Mouse (Mus musculus) liver, embryonic 11.5 days (tissue): Measurements from ENCODE around the gene Rybp. TPM values are rescaled to one million over a fixed set of nuclear protein-coding genes. Genes with fewer than 3 reads are reported as not detected.
A peak's percentile ranks its signal among the peaks of the same experiment; 100 is the strongest.

Experiments used
- ATAC-seq: fragments of 200-750 bp; cut with Nextera tagmentation; replicated peaks from 2 replicates; pipeline ENCODE4 v1.8.0; 2017; ENCODE audit warnings: moderate number of reproducible peaks, mild to moderate bottlenecking, moderate TSS enrichment, moderate library complexity; ENCODE audit not compliant: low FRiP score
- DNase-seq: peaks from one replicate; pipeline ENCODE4 v3.0.0-alpha.2; 2017; ENCODE audit warnings: low spot score
- H3K27ac ChIP-seq: fragments of 300-500 bp; sonication (generic); 2 replicates; pipeline ENCODE4 v1.5.1; 2014; ENCODE audit warnings: mild to moderate bottlenecking, low read depth, low read length, control low read depth
- H3K27me3 ChIP-seq: fragments of 300-500 bp; sonication (generic); replicated peaks from 2 replicates; pipeline ENCODE4 v1.6.1; 2014; ENCODE audit warnings: low read length, mixed read lengths; ENCODE audit not compliant: control insufficient read depth, insufficient read depth
- H3K36me3 ChIP-seq: fragments of 300-500 bp; sonication (generic); 2 replicates; pipeline ENCODE4 v1.6.1; 2014; ENCODE audit warnings: mild to moderate bottlenecking, low read length, moderate library complexity, mixed read lengths; ENCODE audit not compliant: control insufficient read depth, insufficient read depth
- H3K4me1 ChIP-seq: fragments of 300-500 bp; sonication (generic); replicated peaks from 2 replicates; pipeline ENCODE4 v1.6.1; 2014; ENCODE audit warnings: low read length, mixed read lengths; ENCODE audit not compliant: control insufficient read depth, insufficient read depth
- H3K4me2 ChIP-seq: fragments of 300-500 bp; sonication (generic); 2 replicates; pipeline ENCODE4 v1.6.1; 2014; ENCODE audit warnings: mild to moderate bottlenecking, control low read depth, moderate library complexity
- H3K4me3 ChIP-seq: fragments of 300-500 bp; sonication (generic); 2 replicates; pipeline ENCODE4 v1.5.1; 2014; ENCODE audit warnings: low read depth, low read length, control low read depth
- H3K9ac ChIP-seq: fragments of 300-500 bp; sonication (generic); 2 replicates; pipeline ENCODE4 v1.6.1; 2014; ENCODE audit warnings: low read depth, low read length, control low read depth
- H3K9me3 ChIP-seq: fragments of 300-500 bp; sonication (generic); 2 replicates; pipeline ENCODE4 v1.6.1; 2016; ENCODE audit warnings: low read length, inconsistent platforms, mixed read lengths; ENCODE audit not compliant: control insufficient read depth
- WGBS: fragments of 180-500 bp; shearing (Covaris S2); extraction: QIAGEN DNeasy Blood & Tissue Kit; methylation state at CpG from one replicate; pipeline ENCODE4 v1.1.7; 2014; 5-methylcytosine and 5-hydroxymethylcytosine counted together
- polyA plus RNA-seq: library from polyadenylated mRNA; unstranded; fragments of >200 nt; fragmentation: Nextera tagmentation; extraction: Ambion mirVana; gene quantifications from 2 replicates; pipeline ENCODE4 v1.2.1, GENCODE M21; 2014

The Rybp gene
- polyA plus RNA-seq, 1 experiment from 2014 or later, result 11.2 TPM

DNA sequence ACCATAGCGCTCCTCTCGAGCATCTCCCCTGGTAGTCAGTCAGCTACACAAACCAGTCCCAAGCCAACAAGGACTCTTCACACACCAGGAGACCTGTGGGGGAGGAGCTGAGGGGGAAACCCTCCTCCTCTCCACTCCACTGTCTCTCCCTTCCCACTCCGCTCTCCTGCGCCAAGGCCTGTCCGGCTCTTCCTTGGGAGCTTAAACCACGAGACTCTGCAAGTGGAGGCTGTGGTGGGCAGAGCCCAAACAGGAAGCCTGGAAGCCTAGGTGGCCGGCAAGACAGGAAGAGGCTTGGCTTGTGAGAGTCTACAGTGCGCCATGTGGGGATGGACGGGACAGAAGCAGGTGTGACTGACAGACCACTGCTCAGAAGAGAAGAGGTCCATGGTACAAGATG is 73.7 kb downstream of the Rybp start:
- DNase-seq, result no peak
- no peaks in the 10 kb centered on the region for H3K36me3 ChIP-seq
- no peak overlapping the region for H3K4me3 ChIP-seq
- WGBS, result 36% methylated on average over 9 of the region's 9 CpGs
- peaks cover 21% of the 10 kb centered on the region for H3K4me1 ChIP-seq
- no peak overlapping the region for H3K9ac ChIP-seq
- H3K9me3 ChIP-seq, result no peaks in the 10 kb centered on the region
- no peak overlapping the region; the same call in 1 of the 2 replicates for H3K4me2 ChIP-seq
- no peak for ATAC-seq
- no peak overlapping the region for H3K27ac ChIP-seq
- H3K27me3 ChIP-seq, result no peaks in the 10 kb centered on the region

DNA sequence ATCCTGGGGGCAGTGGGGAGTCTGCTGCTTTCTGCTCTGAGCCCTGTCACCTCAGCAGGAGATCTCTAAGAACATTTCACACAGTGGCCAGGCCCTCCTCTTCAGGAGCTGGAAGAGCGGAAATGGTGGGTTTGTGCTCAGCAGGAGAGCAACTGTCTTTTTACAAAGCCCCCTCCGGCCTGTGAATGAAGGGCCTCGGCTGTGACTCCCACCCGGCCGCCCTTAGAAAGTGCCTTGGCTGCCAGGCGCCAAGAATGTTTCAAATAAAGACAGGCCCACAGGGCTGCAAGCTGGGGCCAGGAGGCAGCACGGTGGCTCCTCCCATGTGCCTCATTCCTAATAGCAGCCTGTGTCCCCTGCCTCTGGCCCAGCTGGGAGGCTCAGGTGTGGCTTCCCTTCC is 74.5 kb downstream of the Rybp start:
- H3K9me3 ChIP-seq, result no peaks in the 10 kb centered on the region
- no peak overlapping the region for H3K9ac ChIP-seq
- no peaks in the 10 kb centered on the region for H3K36me3 ChIP-seq
- no peak for ATAC-seq
- WGBS, result 28% methylated on average over 7 of the region's 7 CpGs
- no peak overlapping the region for H3K27ac ChIP-seq
- H3K4me1 ChIP-seq, result peaks cover 18% of the 10 kb centered on the region
- no peaks in the 10 kb centered on the region for H3K27me3 ChIP-seq
- H3K4me3 ChIP-seq, result no peak overlapping the region
- H3K4me2 ChIP-seq, result no peak overlapping the region
- no peak for DNase-seq

DNA sequence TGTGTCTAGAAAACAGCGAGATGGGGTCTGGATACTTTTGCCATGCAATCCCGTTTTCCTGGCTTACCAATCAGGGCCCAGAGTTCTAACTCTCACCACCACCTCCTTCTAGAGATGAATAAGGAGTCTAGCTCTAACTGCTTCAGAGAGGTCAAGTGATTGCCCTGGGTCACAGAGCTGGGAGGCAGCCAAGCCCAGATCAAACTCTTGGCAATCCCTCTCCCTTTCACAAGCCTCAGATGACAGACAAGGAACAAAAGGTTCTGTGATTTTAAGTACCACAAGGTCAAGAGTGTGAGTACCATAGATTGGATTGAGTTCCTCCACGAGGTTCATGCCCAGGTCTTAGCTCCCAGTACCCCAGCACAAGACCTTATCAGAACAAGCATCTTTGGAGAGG is 75.6 kb downstream of the Rybp start:
- ATAC-seq (no peak), DNase-seq (no peak)
- no peak overlapping the region for H3K4me2 ChIP-seq
- no peaks in the 10 kb centered on the region for H3K36me3 ChIP-seq
- 74% methylated on average over 3 of the region's 3 CpGs for WGBS
- no peak overlapping the region for H3K9ac ChIP-seq
- H3K27ac ChIP-seq, result no peak overlapping the region
- no peaks in the 10 kb centered on the region for H3K9me3 ChIP-seq
- no peaks in the 10 kb centered on the region for H3K27me3 ChIP-seq
- H3K4me1 ChIP-seq, result peaks cover 25% of the 10 kb centered on the region
- H3K4me3 ChIP-seq, result no peak overlapping the region

DNA sequence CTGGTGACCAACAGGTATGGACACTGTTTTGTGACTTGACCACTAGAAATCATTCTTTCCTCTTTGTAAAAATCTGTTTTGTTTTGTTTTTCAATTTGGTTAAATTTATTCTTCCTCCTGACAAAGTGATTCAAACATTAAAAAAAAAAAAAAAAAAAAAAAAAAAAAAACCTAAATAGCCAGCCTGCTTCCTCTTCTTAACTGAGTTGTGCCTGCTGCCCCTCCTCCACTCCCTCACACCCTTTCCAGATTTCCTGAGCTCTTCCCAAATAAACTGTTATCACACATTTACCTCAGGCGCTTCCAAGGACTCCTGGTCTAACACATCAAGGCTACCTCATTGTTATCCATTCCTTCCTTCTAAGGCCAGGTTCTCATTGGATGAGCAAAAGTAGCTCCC is 76.8 kb downstream of the Rybp start:
- Histone ChIP-seq H3K4me2 (no peak overlapping the region), H3K27ac (no peak overlapping the region), H3K36me3 (no peaks in the 10 kb centered on the region), H3K9ac (no peak overlapping the region), H3K27me3 (peaks cover 5% of the 10 kb centered on the region), H3K4me1 (peaks cover 27% of the 10 kb centered on the region), H3K4me3 (no peak overlapping the region), H3K9me3 (no peaks in the 10 kb centered on the region)
- DNase-seq (no peak), ATAC-seq (no peak)
- WGBS, result 67% methylated on average over 1 of the region's 1 CpGs

DNA sequence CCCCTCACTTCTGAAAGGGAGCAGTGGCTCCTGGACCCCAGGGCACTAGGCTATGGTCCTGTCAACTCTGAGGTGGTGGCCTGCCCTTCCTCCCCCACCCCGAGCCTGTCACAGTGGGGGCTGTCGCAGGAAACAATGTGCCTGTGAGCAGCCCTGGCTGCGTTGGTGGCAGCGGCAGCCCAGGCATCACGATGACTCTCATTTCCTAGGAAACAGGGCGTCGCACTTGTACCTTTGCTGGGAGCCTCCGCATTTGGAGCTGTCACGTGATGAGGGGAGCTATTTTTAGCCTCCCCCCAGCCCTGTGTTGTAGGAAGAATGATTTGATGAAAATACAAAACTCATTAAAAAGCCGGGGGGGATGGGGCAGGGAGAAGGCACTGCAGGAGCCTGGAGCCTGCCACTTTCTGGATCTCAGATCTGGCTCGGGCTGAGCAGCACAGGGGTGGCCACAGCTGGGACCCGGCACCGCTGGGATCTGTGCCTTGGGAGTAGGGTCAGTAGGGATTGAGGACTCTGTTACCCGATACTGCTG is 80.5 kb downstream of the Rybp start:
- Histone ChIP-seq H3K36me3 (no peaks in the 10 kb centered on the region), H3K4me1 (peaks cover 9% of the 10 kb centered on the region), H3K9ac (no peak overlapping the region), H3K9me3 (no peaks in the 10 kb centered on the region), H3K4me2 (no peak overlapping the region), H3K27me3 (peaks cover 5% of the 10 kb centered on the region), H3K4me3 (no peak overlapping the region), H3K27ac (no peak overlapping the region)
- no peak for DNase-seq
- ATAC-seq, result peak; percentile 46; the same call in 1 of the 2 replicates
- WGBS, result 8% methylated on average over 14 of the region's 14 CpGs

DNA sequence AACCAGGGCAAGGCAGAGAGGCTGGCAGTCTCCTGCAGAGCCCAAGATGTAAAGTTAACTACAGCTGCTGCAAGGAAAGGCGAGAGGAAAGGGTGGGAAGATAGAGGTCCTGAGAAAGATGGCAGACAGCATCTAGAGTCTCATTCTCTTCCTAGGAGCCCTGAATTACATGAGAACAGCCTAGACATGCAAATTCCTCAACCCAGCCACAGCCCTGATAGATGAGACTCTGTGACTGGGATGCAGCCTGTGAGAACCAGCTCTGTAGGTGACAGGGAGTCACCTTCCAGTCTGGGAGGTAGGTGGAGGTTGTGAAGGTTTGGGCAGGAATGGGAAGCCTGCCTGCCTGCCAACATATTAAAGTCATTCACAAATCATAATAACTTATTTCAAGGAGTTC is 81.0 kb downstream of the Rybp start:
- 68% methylated on average over 1 of the region's 1 CpGs for WGBS
- H3K27me3 ChIP-seq, result peaks cover 5% of the 10 kb centered on the region
- H3K4me1 ChIP-seq, result peaks cover 9% of the 10 kb centered on the region
- no peak for DNase-seq
- H3K4me2 ChIP-seq, result no peak overlapping the region
- no peak for ATAC-seq
- H3K4me3 ChIP-seq, result no peak overlapping the region
- no peaks in the 10 kb centered on the region for H3K36me3 ChIP-seq
- no peak overlapping the region for H3K9ac ChIP-seq
- no peak overlapping the region for H3K27ac ChIP-seq
- no peaks in the 10 kb centered on the region for H3K9me3 ChIP-seq

DNA sequence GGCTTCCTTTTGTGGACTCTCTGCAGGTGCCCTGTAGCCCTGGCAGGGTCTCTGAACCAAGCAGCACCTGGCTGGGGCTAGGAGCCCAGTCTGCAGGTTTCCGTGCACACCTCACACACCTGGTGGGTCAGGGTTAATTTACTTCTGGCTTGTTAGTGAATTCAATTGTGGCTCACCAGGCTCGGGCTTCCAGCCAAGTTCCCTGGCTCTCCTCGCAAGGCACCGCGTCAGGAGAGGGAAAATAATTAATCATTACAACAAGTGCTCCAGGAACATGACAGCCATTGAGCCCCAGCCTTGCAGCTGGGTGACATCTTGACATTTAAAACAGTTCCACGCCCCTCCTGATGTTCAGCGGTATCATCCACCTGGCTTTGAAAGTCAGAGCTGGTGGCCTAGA is 82.8 kb downstream of the Rybp start:
- Histone ChIP-seq H3K9ac (no peak overlapping the region), H3K4me2 (no peak overlapping the region), H3K4me3 (no peak overlapping the region), H3K27me3 (peaks cover 5% of the 10 kb centered on the region), H3K36me3 (no peaks in the 10 kb centered on the region), H3K4me1 (peaks cover 9% of the 10 kb centered on the region), H3K9me3 (no peaks in the 10 kb centered on the region), H3K27ac (no peak overlapping the region)
- no peak for DNase-seq
- 72% methylated on average over 7 of the region's 7 CpGs for WGBS
- ATAC-seq, result no peak

DNA sequence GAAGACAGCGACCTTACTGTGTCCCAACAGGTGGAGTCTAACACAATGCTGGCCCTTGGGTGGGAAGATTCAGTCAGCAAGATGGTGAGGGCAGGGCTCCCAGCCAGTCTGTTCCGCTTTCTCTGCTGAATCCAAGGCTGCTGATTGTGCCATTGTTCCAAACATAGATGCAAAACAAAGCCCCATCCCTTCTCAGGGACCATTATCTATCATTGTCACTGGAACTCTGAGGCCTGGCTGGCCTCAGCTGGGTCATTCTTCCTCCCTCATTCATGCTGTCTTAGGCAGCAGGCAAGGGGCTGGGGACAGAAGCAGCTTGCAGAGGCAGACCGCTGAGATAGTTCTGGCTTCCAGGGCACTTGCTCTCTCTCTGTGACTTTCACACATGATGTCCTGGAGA is 83.8 kb downstream of the Rybp start:
- H3K4me3 ChIP-seq, result no peak overlapping the region
- 41% methylated on average over 3 of the region's 3 CpGs for WGBS
- H3K4me2 ChIP-seq, result no peak overlapping the region
- no peaks in the 10 kb centered on the region for H3K9me3 ChIP-seq
- peaks cover 9% of the 10 kb centered on the region for H3K4me1 ChIP-seq
- H3K9ac ChIP-seq, result no peak overlapping the region
- no peak for ATAC-seq
- no peaks in the 10 kb centered on the region for H3K36me3 ChIP-seq
- no peak overlapping the region for H3K27ac ChIP-seq
- no peak for DNase-seq
- H3K27me3 ChIP-seq, result peaks cover 5% of the 10 kb centered on the region

DNA sequence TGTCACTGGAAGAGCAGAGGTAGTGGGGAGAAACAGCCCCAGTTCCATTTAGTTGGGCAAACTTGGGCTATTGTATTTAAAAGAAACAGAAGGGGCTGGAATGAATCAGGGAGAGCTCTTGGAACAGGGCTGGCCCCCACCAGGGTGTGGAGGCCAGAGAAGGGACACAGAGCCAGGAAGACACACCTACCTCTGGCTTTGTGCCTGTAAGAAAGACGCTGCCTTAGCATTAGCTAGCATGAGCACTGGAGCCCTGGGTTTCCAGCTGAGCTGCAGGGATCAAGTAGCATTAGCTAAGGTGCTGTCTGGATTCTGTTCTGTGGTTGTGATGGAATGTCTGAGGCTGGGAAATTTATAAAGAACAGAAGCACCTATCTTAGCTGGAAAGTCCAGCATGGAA is 85.2 kb downstream of the Rybp start:
- Histone ChIP-seq H3K27me3 (peaks cover 5% of the 10 kb centered on the region), H3K9me3 (no peaks in the 10 kb centered on the region), H3K4me3 (no peak overlapping the region), H3K36me3 (no peaks in the 10 kb centered on the region), H3K27ac (no peak overlapping the region), H3K4me2 (no peak overlapping the region), H3K4me1 (peaks cover 6% of the 10 kb centered on the region), H3K9ac (no peak overlapping the region)
- WGBS, result 67% methylated on average over 1 of the region's 1 CpGs
- DNase-seq (no peak), ATAC-seq (no peak)
